Mouse (Mus musculus): ENCODE measurements at regions not wholly inside any gene's neighbourhood (a gene's known extent, or its start where the extent isn't known, plus 50 kb on each side); places are given as distances from the start of the nearest gene placed in this dataset.
"Not testable (repeated sequence)": the region's sequence is repeated elsewhere in the genome, so short reads cannot be mapped to it uniquely, and the experiment has no call there.

- not testable (repeated sequence) for DNase-seq
Observed at GRCm38 (mm10) chr1:23316288-23316687, 81.3 kb downstream of the Ogfrl1 start.

- not testable (repeated sequence) for DNase-seq
Observed at GRCm38 (mm10) chr1:23314863-23315262, 82.7 kb downstream of the Ogfrl1 start.

- no peak for DNase-seq
Observed at GRCm38 (mm10) chr1:23292718-23293117, 104.9 kb downstream of the Ogfrl1 start.

GRCm38 (mm10) chr1:23286741-23287140 is 110.8 kb downstream of the Ogfrl1 start:
- peak; percentile 70 for DNase-seq

- DNase-seq: no peak
Observed at GRCm38 (mm10) chr1:23282870-23283219, 114.7 kb downstream of the Ogfrl1 start.

- no peak for DNase-seq
Observed at GRCm38 (mm10) chr1:23282215-23282869, 115.2 kb downstream of the Ogfrl1 start.

GRCm38 (mm10) chr1:23279827-23280226 is 117.7 kb downstream of the Ogfrl1 start:
- DNase-seq: no peak

GRCm38 (mm10) chr1:23272077-23272476 is 125.5 kb downstream of the Ogfrl1 start:
- DNase-seq: no peak

GRCm38 (mm10) chr1:23270910-23271822 is 126.4 kb downstream of the Ogfrl1 start:
- no peak for DNase-seq

GRCm38 (mm10) chr1:23268062-23268461 is 129.5 kb downstream of the Ogfrl1 start:
- DNase-seq: no peak

GRCm38 (mm10) chr1:23265556-23266232 is 131.9 kb downstream of the Ogfrl1 start:
- DNase-seq: no peak

GRCm38 (mm10) chr1:23264251-23264650 is 133.3 kb downstream of the Ogfrl1 start:
- DNase-seq: no peak

- no peak for DNase-seq
Observed at GRCm38 (mm10) chr1:23263798-23264197, 133.8 kb downstream of the Ogfrl1 start.

- DNase-seq: no peak
Observed at GRCm38 (mm10) chr1:23261652-23262051, 135.9 kb downstream of the Ogfrl1 start.

- DNase-seq: peak; percentile 51
Observed at GRCm38 (mm10) chr1:23257306-23257895, 140.2 kb downstream of the Ogfrl1 start.

GRCm38 (mm10) chr1:23256630-23257001 is 141.0 kb downstream of the Ogfrl1 start:
- DNase-seq: peak; percentile 77

GRCm38 (mm10) chr1:23255925-23256629 is 141.5 kb downstream of the Ogfrl1 start:
- peak; percentile 97 for DNase-seq

- no peak for DNase-seq
Observed at GRCm38 (mm10) chr1:23254235-23254634, 143.3 kb downstream of the Ogfrl1 start.

GRCm38 (mm10) chr1:23231522-23231921 is 129.5 kb upstream of the 4933415F23Rik start:
- no peak for DNase-seq

GRCm38 (mm10) chr1:23228478-23228877 is 126.4 kb upstream of the 4933415F23Rik start:
- DNase-seq: no peak

- DNase-seq: no peak
Observed at GRCm38 (mm10) chr1:23214462-23215158, 112.6 kb upstream of the 4933415F23Rik start.

GRCm38 (mm10) chr1:23207843-23208242 is 105.8 kb upstream of the 4933415F23Rik start:
- DNase-seq: no peak
